Mouse (Mus musculus) monocyte, adult 5-6 weeks (primary cell): ENCODE measurements around the gene Ring1. TPM values are rescaled to one million over a fixed set of nuclear protein-coding genes. Genes with fewer than 3 reads are reported as not detected.
A peak's percentile ranks its signal among the peaks of the same experiment; 100 is the strongest.
"Not testable (repeated sequence)": the region's sequence is repeated elsewhere in the genome, so short reads cannot be mapped to it uniquely, and the experiment has no call there.

Source experiments
- ATAC-seq: fragments of 153-309, 156-312 bp; replicated peaks from 2 replicates; pipeline ENCODE4 v1.8.0; 2017; ENCODE audit warnings: mild to moderate bottlenecking; ENCODE audit not compliant: low TSS enrichment, insufficient number of reproducible peaks, severe bottlenecking, poor library complexity, low FRiP score
- total RNA-seq: library from RNA; stranded (forward); fragments of 200-1000, 200-491, 200-594 nt; gene quantifications from 3 replicates; pipeline ENCODE4 v1.2.3, GENCODE M21; 2017

Gene Ring1
- total RNA-seq, 1 experiment from 2014 or later = 10.9 TPM

DNA sequence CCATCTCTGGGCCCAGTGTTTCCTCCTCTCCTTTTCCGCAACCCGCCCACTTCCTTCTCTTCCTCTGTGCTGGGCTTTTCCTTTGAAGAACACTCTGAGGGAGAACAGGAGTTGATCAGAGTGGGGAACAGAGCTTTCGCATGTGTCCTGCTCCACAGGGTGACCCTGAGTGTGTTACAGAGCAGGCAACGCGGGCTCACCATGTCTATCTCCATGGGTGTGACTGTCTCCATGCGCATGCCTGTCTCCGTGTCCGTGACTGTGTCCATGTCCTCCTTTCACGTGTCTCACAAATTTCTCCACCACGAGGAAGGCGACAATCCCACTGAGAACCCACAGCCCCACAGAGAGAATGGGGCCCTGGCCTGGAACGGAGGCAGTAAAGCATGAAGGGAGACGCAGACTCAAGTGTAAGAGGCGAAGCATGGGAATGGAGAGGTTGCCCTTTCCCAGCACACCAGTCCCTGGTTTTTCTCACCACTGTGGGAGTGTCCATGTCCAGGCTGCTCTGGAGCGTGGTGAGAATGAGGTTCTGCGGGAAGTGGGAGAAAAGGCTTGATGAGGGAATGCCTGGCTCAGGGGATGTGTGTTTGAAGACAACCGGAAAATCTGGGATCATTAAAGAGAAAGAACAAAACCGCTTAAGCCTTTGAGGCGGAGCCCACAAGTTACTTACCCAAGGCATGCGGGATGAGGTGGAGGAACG is 5.6 kb upstream of the Ring1 start:
- no peak for ATAC-seq

DNA sequence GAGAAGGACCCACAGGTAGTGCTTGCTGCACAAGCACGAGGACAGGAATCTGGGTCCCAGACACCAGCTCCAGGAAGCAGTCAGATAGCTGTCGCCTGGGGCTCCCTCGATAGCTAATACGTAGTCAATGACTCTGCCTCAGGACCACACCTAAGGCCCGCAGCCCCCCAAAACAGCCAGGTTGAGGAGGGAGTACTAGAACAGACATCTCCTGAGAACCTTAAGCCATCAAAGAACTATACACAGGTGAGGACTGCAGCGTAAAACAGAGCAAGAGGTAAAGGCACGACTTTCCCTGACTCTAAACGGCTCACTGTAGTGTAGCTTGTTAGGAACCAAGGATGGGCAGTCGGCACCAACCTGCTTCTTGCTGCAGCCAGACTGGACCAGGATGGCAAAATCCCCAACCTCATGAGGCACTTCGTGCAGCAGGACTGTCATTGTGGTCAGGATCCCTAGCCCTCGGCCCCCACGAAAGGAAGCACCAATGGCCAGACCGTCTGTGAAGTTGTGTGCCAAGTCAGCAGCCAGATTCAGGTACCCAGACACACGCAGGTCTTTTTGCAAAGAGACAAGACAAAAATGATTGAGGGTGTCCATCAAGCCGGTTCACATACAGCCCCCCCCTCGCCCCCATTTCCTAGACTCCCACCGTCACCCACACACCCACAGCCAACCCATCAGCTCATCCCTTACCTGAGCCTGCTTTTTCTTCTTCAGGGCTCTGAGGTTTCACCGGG is 4.8 kb upstream of the Ring1 start:
- no peak for ATAC-seq

DNA sequence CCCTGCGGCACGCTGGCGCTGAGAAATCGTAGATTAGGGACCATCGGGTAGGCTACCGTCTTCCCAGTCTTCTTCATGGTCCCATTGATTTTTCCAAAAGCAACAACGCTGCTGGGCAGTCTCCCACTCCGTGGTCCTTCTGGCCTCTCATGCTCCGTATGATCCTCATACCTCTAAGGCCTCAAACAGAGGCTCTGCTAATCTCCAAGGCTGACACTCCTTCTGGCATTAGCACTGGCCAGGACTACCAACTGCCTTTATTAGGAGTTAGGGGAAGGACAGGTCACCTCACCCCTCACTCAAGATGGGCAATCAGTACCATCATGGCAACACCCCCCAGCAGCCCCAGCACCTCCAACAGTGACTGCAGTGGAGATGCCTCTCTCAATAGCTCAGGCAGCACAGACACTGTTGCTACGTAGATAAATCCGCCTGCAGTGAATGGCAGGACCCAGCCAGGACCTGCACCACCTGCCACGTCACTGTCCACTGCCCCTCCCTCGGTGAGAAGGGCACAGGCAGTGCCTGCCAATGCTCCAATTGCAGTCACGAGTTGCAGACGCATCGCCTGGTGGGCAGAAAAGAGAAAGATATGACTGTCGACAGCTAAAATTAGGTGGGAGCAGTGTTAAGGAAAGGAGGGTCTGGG is 4.1 kb upstream of the Ring1 start:
- no peak for ATAC-seq

DNA sequence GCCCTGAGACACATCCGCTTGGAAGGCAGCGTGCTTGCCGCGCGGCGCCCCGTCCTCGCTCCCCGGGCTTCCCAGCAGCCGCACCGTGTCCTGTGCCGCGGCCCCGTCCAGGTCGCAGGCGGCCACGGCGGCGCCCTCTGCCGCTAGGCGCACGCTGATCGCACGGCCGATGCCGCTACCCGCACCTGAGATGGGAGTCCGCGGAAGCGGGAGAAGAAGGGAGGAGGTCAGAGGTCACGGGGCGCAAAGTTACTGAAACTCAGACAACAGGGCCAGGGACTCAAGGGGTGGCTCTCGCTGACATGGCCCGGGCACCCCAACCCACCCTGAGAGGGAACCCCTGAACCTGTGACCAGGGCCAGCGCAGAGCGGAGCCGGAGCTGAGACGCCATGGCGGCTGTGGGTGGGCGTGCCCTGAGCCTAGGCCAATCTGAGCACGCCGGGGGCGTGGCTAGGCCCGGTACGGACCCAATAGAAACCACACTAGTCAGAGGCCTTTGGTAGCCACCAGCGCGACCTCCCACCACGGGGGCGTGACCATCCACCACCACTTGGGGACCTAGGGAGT is 3.3 kb upstream of the Ring1 start, which contains the start of gene H2-Ke6:
TSS of gene H2-Ke6 (minus strand) at position 405 of the 568 bp plus-strand sequence.
- ATAC-seq = peak; percentile 41

DNA sequence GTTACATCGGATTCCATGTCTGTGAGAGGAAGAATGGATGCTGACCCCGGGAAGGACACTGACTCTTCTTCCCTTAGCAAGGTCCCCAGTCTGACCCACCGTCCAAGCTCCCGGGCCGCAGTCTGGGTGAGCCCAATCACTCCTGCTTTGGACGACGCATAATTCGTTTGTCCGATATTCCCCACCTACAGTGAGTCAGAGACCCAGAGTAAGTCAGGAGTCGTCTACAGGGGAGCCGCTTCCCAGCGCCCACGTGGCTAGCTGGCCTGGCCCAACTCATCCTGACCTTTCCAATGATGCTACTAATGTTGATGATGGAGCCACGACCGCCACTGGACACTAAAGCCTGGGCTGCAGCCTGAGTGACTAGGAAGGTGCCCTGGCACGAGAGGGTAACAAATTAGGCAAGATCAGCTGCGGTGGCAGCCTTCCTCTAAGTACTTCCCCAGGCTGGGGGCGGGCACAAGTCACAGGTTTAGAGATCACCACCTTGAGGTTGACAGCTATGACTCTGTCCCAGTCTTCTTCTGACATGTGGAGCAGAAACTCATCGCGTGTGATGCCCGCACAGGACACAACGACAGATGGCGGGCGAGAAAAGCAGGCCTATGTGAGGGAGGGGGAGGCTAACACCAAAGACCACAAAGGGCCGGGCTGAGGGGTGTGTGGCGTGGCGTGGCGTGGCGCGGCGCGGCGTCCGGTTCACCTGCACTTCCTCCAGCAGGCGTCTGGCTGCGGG is 2.6 kb upstream of the Ring1 start:
- ATAC-seq = peak; percentile 38

DNA sequence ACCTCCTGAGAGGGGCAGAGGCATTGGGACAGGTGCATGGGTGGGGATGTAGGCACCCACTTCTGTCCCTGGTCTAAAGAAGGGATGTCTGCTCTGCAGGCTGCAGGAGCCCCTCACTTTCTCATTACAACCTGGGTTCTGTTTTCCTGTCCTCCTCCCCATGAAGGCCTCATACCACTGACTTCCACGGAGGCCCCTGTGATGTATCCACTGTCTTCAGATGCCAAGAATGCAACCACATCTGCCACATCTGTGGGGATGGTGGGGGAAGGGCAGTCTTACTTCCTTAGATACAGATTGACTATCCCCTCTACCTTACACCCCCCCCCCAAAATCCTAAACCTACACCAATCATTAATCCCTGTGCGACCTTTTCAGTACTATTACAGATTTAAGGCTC is 1.7 kb upstream of the Ring1 start:
- no peak for ATAC-seq

DNA sequence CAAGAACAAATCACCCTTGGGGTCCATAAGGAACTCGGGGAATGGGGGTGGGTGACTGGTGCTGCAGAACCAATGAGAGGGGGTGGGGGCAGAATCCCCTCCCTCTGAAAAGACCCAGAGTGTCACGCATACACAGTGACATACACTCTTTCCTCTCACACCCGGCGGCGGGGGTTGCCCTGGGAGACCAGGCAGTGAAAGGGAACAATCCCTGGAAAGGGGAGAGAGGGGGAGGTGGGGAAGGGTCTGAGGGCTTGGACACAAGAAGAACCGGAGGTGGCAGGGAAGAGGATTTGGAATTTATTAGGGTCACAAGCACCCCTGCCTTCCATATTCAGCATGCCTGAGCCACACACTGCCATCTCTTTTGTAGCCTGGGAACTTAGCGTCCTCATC is 1.3 kb upstream of the Ring1 start:
- ATAC-seq = no peak

DNA sequence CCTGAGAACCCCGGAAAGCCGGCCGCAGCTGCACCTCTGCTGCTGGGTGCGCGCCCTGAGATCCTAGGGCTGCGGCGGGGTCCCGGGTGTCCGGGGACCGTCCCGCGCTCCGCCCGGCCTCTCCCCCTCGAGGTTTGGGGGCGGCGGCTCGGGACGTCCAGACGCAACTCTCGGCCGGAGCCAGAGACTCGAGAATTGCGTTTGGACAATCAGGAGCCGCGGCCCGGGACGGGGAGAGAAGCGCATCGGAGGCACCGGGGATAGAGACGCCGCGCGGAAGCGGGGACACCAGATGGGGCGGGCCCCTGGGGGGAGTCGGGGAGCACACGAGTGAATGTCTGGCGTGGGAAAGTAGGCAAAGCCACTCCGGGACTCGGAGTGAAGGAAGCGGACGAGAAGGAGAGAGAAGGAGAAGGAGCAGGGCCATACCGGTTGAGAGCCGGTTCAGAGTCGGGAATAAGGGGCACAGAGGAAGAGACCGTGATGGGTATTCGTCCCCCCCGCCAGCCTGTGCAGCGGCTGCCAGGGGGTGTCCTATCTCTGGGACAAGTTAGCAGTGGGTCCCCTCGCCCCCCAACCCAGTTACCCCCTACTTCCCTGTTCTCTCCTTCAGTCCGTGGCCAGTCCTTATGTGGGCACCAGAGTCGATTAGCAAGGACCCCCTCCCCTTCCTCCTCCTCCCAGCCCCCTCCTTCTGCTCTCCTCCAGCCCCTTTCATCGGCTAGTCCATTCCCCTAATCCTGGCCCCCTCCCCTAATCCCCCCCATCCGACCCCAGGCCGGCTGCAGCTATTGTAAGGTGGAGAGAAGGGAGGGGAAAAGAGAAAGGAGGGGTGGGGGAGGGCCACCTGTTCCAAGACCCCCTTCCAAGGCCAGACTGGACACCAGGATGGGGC is 628 bp upstream of the Ring1 start:
- no peak for ATAC-seq

DNA sequence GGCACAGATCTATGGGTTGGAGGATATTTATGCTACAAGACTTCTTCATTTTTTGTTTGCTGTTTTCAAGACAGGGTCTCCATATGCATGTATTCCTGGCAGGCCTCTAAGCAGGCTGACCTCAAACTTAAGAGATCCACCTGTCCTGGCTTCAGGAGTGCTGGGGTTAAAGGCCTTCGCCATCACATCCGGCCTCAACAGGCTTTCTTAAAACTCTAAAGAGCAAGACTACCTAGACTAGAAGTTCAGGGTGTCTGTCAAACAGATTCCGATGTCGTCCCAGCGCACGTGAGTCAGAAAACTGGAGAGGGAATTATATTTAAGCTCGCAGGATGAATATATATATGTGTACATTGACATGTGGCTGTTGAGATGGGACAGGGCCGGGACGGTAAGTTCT is 802 bp downstream of the Ring1 start:
- no peak for ATAC-seq

DNA sequence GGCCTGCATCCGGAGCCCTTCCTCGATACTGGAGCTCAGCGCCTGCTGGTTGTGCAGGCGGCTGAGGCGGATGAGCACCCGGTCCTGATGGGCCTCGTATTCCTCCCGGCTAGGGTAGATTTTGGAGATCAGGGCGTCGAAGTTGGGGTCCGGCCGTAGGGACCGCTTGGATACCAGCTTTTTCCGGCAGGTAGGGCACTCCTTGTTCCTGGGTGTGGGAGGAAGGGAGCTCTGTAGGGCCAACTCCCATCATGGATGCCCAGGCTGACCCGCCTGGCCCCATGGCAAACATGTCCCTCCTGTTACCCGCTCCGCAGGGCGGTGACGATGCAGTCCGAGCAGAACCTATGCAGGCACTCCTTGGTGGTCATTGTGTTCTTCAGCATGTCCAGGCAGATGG is 1.5 kb downstream of the Ring1 start:
- ATAC-seq = no peak

DNA sequence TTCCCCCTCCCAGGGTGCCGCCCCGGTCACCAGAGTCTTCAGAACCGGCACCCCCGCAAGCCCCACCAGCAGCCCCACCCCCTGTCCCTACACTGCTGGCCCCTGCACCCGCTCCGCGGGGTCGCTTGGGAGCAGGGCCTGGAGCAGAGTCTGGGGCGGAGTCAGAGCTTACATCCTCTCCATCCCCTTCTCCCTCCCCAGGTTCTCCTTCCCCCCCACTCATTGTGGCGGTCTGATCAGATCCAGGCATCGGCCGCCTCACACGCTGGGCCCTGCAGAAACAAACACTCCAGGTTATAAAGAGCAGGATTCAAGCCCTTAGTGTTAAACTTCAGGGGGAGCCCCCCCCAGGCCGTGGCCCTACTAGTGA is 2.1 kb downstream of the Ring1 start:
- ATAC-seq = no peak

DNA sequence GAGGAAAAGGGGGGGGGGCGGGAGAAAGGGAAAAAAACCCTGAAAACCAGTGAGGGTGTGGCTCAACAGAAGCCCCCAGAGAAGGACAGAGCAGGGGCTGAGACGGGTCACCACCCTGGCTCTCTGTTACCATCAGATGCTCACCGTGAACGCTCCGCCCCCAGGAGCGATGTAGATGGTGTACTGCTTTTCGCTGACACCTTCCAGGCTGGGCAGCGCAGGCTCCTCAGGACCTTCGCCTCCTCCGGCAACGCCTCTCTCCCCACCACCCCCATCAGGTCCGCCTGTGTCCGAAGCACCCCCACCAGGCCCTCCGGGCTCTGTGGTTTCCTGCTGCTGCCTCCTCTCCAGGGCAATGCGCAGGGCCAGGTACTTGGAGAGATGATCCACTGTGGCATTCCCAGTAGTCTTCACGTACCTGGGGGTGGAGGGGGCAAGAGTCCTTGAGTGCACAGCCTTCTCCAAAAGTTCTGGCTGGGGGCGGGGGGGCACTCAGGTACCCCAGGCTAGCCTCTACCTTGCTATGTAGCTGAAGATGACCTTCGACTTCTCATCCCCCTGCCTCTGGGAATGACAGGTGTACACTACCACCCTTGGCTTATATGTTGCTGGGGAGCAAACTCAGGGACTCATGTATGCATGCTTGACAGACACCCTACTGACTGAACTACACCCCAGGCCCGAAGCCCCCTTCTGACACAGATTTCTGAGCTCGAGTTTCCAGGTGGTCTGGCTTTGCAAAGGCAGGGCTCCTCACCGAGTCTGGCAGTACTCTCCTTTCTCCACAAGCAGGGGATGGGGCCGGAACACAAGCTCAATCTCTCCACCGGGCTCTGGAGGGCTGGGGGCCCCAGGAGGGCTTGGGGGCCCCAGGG is 2.7 kb downstream of the Ring1 start:
- no peak for ATAC-seq

DNA sequence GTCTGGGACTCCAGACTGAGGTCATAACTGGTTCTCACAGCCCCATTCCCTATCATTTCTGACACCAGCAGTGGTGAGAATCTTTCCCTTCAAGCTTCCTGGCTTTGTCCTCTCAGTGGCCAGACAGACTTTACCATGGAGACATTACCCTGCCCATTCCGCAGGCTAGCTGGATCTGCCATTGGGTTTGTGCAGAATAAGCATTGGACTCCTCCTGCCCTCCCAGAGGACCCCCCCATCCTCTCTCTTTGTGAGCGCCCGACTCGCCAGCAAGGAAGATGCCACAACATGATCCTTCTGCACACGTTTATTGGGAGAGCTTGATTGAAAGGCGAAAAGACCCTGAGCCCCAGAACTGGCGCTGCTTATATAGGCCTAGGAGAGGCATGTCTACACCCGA is 11.0 kb downstream of the Ring1 start:
- ATAC-seq = no peak

DNA sequence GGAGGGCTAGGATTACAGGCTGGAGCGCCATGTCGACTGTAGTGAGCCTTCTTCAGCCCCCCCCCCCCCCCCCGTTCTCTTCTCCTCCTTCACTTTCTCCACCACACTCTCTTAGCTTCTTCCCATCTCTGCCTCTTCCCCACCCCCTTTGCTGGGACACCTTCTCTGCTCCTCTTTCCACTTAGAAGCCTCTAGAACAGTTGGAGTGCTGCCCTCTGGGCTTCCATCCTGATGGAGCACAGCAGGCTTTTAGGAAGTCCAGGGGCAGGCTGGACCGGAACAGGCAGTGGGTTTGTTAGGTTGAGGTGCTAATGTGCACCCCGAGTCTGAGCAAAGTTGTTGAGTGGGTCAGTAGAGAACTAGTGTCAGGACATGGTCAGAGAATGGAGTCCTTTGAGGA is 14.3 kb downstream of the Ring1 start:
- no peak for ATAC-seq

DNA sequence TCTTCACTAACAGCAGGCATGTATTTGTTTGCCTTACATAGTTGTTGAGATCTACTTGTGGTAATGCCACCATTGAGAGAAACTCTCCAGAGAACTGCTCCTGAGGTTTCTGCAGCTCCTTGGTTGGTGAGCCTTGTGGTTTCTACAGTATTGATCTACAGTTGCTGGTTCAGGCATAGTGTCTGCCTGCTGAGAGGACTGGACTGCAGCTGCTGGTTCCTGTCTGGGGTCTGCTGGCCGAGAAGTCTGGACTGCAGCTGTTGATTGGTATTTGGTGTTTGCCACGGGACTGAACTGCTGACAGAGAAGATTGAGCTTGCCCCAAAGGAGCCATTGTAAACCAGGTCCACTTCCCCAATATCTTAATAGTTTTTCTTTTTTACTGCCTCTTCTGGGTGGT is 17.9 kb downstream of the Ring1 start:
- ATAC-seq = no peak

DNA sequence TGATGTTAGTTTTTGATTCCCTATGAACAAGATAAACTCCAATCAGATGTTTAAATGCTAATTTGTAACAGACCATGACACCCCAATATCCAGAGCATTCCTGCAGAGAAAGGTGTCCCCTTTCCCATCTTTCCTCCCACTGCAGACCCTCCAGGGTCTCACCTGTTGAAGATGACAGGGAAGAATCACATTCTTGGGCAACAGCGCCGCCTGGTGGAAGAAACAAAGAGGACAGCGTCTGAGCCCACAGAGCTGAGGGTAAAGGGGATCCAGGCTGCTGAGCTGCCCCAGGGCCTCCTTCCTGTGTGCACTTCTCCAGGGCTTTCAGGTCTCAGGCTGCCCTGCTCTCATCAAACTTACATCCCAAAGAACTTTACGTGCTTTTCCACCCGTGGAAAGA is 21.1 kb downstream of the Ring1 start:
- no peak for ATAC-seq

DNA sequence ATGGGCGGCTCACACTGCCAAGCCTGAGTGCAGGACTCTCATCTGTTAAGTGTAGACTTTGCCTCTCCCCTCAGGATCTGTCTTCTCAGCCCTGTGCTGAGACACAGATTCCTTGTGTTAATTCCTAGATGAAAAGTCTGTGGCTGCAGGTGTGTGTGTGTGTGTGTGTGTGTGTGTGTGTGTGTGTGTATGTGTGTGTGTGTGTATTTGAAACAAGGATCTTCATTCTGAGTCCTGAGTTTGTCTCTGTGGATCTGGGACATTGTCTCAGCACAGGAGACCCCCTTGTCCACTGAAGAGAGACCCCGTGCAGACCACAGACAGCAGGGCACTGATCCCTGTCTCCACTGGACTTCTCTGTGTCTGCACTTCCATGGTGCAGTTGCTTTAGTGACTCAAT is 23.7 kb downstream of the Ring1 start:
- not testable (repeated sequence) for ATAC-seq
